Comparison of ENCODE assay signal across 9 mouse cellular contexts in genomic region chr19:23863959-23864358, GRCm38 (mm10).
A peak's percentile ranks its signal among the peaks of the same experiment; 100 is the strongest.
DNase-seq lines count a peak whose midpoint lies in the region; ATAC-seq and TF ChIP-seq lines count a peak whose summit lies in the region.
"Had no signal": no experiment of that assay in that cellular context is flagged by ENCODE, and none has a peak within 500 bp of the region (broad histone marks: within the 10 kb centered on the region; RNA-seq: fewer than 3 reads in every experiment).

No protein-coding gene starts in this region.

- peak overlapping the region; percentile 53 for H3K27ac ChIP-seq in left cerebral cortex, adult 2 months
- H3K27ac ChIP-seq: limb, embryonic 10.5 days had no signal

- H3K27me3 ChIP-seq in Patski = peaks cover 3% of the 10 kb centered on the region

- ATAC-seq in Patski = peak; percentile 93
- ATAC-seq in activated CD4-positive, CD25-positive, alpha-beta regulatory T cell, adult 4 months = no peak

- H3K4me3 ChIP-seq in left cerebral cortex, adult 2 months = no peak overlapping the region
- H3K4me3 ChIP-seq: limb, embryonic 10.5 days had no signal

- CTCF ChIA-PET in Patski (lab: Charles Lee) = interaction anchor here (1.0 to 8.1 kb wide), 6 partner anchors 16 to 417 kb away, joined by 3 to 72 read pairs (median 6); partner anchors contain the start of gene Fxn

- in situ Hi-C loops in Patski (cut with MboI; ENCODE audit: low pct_unique_long_range_greater_than_20kb) = loop anchor here (10.0 kb wide), 1 partner anchor 221 kb away; no protein-coding TSS in a partner anchor

- no peak for TF ChIP-seq CTCF in left cerebral cortex, adult 2 months (IDR thresholded peaks at IDR 0.05)
- no peak for TF ChIP-seq CTCF in Patski (IDR thresholded peaks at IDR 0.05)

- no peak for DNase-seq in left cerebral cortex, adult 2 months (ENCODE audit: extremely low spot score in 1 of 2, low spot score in 2 of 2)
- no peak for DNase-seq in left cerebral cortex, adult 11 months (ENCODE audit: low spot score)
- peak; percentile 79 for DNase-seq in Patski (ENCODE audit: low read depth, low spot score)
- DNase-seq in gastrocnemius, postnatal 10 days = peak; percentile 47
- DNase-seq in kidney, postnatal 10 days = peak; percentile 60
- DNase-seq in thymus, adult 18-20 months = no peak
- DNase-seq in cerebellum, postnatal 4 days (ENCODE audit: low spot score in 2 of 2) = no peak

- POLR2A ChIA-PET in Patski (lab: Charles Lee) = interaction anchor here (0.6 kb wide), 1 partner anchor 46 kb away, joined by 5 read pairs; no protein-coding TSS in a partner anchor

- intact Hi-C loops in left cerebral cortex, adult 2 months (cut with DNase I) = loop anchor here (5.0 to 10.0 kb wide), 4 partner anchors 58 to 567 kb away; no protein-coding TSS in a partner anchor

Comparison
In these comparisons a context has a peak if more than half of its experiments do, and no peak if none do; other contexts are left out.
1. DNase-seq: peak in Patski (single experiment), gastrocnemius, postnatal 10 days (single experiment) and kidney, postnatal 10 days (single experiment); none in left cerebral cortex, adult 2 months (0 of 2), left cerebral cortex, adult 11 months (single experiment), thymus, adult 18-20 months (0 of 2) and cerebellum, postnatal 4 days (0 of 2).